Mouse (Mus musculus) intestine, postnatal 0 days (tissue): ENCODE measurements at regions not wholly inside any gene's neighbourhood (a gene's known extent, or its start where the extent isn't known, plus 50 kb on each side); places are given as distances from the start of the nearest gene placed in this dataset.

Experiments
- ATAC-seq: fragments of 200-750 bp; cut with Nextera tagmentation; 2 replicates; pipeline ENCODE4 v1.8.0; 2017; ENCODE audit warnings: mild to moderate bottlenecking, moderate TSS enrichment, moderate library complexity
- H3K27ac ChIP-seq: fragments of 300-500 bp; sonication (generic); 2 replicates; pipeline ENCODE4 v1.5.1; 2014; ENCODE audit warnings: mild to moderate bottlenecking, low read depth, low read length, moderate library complexity
- H3K27me3 ChIP-seq: fragments of 300-500 bp; sonication (generic); replicated peaks from 2 replicates; pipeline ENCODE4 v1.6.1; 2014; ENCODE audit warnings: low read length, mixed read lengths; ENCODE audit not compliant: control insufficient read depth, insufficient read depth
- H3K36me3 ChIP-seq: fragments of 300-500 bp; sonication (generic); 2 replicates; pipeline ENCODE4 v1.6.1; 2014; ENCODE audit warnings: mild to moderate bottlenecking, moderate library complexity; ENCODE audit not compliant: control insufficient read depth, insufficient read depth
- H3K4me1 ChIP-seq: fragments of 300-500 bp; sonication (generic); replicated peaks from 2 replicates; pipeline ENCODE4 v1.6.1; 2014; ENCODE audit warnings: antibody characterized with exemption, low read length, mixed read lengths; ENCODE audit not compliant: control insufficient read depth, insufficient read depth
- H3K4me2 ChIP-seq: fragments of 300-500 bp; sonication (generic); replicated peaks from 2 replicates; pipeline ENCODE4 v1.6.1; 2014; ENCODE audit warnings: low read depth, mild to moderate bottlenecking, moderate library complexity
- H3K4me3 ChIP-seq: fragments of 300-500 bp; sonication (generic); 2 replicates; pipeline ENCODE4 v1.5.1; 2014; ENCODE audit warnings: low read depth, low read length
- H3K9ac ChIP-seq: fragments of 300-500 bp; sonication (generic); 2 replicates; pipeline ENCODE4 v1.6.1; 2014; ENCODE audit warnings: mild to moderate bottlenecking, low read depth, low read length
- H3K9me3 ChIP-seq: fragments of 300-500 bp; sonication (generic); 2 replicates; pipeline ENCODE4 v1.6.1; 2016; ENCODE audit warnings: mixed run types; ENCODE audit not compliant: control insufficient read depth
- CTCF ChIP-seq: sonication (generic); IDR thresholded peaks from 2 replicates; pipeline ENCODE4 v1.5.1; 2016; ENCODE audit warnings: low read depth, mild to moderate bottlenecking, control low read depth, antibody characterized with exemption, moderate library complexity
- WGBS: fragments of 180-500 bp; shearing (Covaris S2); extraction: QIAGEN DNeasy Blood & Tissue Kit; methylation state at CpG from one replicate; pipeline ENCODE4 v1.1.7; 2014; 5-methylcytosine and 5-hydroxymethylcytosine counted together

DNA sequence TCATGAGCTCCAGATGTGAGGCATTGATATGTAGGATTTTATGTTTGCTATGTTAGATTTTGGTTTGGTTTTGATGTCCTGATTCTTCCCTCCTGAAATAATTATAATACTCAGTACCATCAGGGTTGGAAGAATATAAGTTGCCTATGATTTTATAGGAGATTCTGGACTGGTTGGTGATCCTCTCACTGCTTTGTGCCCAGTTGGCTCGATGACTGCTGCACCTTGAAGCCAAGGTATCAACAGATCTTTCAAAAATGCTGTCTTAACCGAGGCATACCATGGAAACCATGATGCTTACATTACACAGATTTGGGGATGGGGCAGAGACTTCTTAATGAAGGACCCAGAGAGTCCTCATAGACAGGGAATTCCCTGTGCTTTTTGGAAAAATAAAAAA, 274.4 kb downstream of the Impad1 start:
- Histone ChIP-seq H3K27ac (no peak overlapping the region), H3K4me1 (no peaks in the 10 kb centered on the region), H3K27me3 (no peaks in the 10 kb centered on the region), H3K9ac (no peak overlapping the region), H3K4me2 (no peak overlapping the region), H3K36me3 (no peaks in the 10 kb centered on the region), H3K9me3 (no peaks in the 10 kb centered on the region), H3K4me3 (no peak overlapping the region)
- no peak for ATAC-seq
- WGBS: 78% methylated on average over 2 of the region's 2 CpGs
- no peak for TF ChIP-seq CTCF

DNA sequence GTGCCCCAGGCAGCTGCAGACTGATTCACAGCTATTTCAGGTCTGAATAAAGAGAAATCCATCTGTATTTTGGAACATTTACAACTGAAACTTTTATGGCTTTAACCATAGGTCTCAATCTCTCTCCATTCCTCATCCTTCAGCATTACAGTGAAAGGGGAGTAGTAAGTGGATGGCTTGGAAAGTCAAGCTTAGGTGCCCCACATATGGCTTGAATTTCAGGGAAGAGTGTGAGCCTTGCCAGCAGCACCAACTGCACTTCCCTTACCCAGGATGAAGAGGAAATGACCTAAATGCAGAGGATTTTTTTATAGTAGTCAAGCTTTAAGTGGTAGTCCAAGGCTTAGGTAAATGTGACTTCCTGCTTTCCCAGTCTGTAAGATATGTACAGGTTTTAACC, 279.8 kb downstream of the Impad1 start:
- no peak overlapping the region for H3K4me3 ChIP-seq
- TF ChIP-seq CTCF: no peak
- H3K36me3 ChIP-seq: no peaks in the 10 kb centered on the region
- no peak for ATAC-seq
- H3K9ac ChIP-seq: no peak overlapping the region
- no peak overlapping the region for H3K27ac ChIP-seq
- H3K9me3 ChIP-seq: no peaks in the 10 kb centered on the region
- no peaks in the 10 kb centered on the region for H3K4me1 ChIP-seq
- no peaks in the 10 kb centered on the region for H3K27me3 ChIP-seq
- H3K4me2 ChIP-seq: no peak overlapping the region

DNA sequence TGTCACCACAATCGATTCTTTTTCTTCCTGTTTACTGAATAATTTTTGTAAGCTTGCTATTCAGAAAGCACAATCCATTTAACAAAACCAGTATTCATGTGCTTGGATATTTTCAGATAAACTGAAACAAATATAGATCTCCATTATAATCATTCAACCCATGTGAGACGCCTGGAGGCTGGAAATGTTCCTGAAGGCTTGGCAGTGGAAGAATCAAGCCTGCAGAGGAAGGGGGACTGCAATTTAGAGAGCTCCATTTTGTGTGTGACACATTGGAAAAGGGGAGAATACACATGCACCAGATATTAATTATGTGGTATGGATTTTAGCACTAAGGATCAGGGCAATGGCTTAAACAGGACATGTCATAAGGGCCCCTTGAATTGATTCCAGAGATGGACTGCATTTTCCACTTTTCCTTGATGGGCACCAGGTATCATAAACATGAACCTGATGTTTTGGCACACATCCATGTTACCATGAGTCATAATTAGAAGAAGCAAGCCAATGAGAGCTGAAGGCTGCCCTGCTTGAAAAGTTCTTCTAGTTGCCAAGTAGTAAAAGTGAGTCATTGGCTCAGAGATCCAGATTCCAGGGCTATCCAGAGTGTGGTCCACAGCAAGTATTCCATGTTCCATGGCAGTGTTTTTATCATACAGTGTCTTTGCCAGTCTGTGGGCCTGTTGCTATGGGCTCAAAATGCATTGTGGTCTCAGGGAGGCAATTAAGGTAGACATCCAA, 282.8 kb downstream of the Impad1 start:
- Histone ChIP-seq H3K27ac (no peak overlapping the region), H3K36me3 (no peaks in the 10 kb centered on the region), H3K9me3 (no peaks in the 10 kb centered on the region), H3K27me3 (no peaks in the 10 kb centered on the region), H3K4me1 (no peaks in the 10 kb centered on the region), H3K9ac (no peak overlapping the region), H3K4me2 (no peak overlapping the region), H3K4me3 (no peak overlapping the region)
- 82% methylated on average over 2 of the region's 2 CpGs for WGBS
- TF ChIP-seq CTCF: no peak
- ATAC-seq: no peak

DNA sequence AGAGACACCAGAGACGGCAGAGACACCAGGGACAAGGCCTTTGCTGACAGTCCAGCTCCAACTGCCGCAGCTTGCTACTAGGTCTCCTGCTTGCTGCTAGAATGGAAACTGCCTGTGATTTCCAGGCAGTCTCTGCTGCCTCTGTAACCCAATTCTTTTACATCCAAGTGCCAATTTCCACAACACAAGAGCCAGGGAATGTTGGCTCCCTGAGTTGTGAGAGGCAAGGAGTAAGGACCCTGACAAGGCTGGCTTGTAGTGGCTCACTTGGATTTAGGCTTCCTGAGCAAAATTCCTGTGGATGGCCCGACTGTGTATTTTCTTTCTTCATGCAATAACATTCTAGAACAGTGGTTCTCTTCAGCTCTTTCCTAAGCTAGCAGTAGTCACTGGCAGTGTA, 283.9 kb downstream of the Impad1 start:
- Histone ChIP-seq H3K36me3 (no peaks in the 10 kb centered on the region), H3K4me1 (no peaks in the 10 kb centered on the region), H3K27ac (no peak overlapping the region), H3K9ac (no peak overlapping the region), H3K27me3 (no peaks in the 10 kb centered on the region), H3K4me3 (no peak overlapping the region), H3K9me3 (no peaks in the 10 kb centered on the region), H3K4me2 (no peak overlapping the region)
- no peak for ATAC-seq
- WGBS: 80% methylated on average over 3 of the region's 3 CpGs
- no peak for TF ChIP-seq CTCF

DNA sequence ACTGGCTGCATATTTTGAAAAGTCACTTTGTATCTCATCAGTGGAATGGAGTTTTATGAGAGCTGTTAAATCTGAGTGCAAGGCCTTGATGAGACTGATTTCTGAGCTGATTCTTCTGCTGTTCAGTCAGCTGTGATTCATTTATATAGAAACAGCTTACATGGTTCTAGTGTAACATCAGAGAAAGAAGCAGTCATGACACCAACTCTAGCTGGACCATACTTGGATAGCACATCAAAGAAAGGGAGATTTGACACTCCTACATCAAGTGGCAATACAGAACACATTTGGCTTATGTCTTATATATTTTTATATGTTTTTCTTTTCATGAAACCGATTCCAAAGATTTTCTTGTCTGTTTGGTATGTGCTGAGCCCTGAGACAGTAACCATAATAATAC, 296.0 kb downstream of the Impad1 start:
- H3K4me3 ChIP-seq: no peak overlapping the region
- H3K4me2 ChIP-seq: no peak overlapping the region
- WGBS: 67% methylated on average over 1 of the region's 1 CpGs
- no peak for TF ChIP-seq CTCF
- no peak for ATAC-seq
- no peak overlapping the region for H3K27ac ChIP-seq
- no peaks in the 10 kb centered on the region for H3K27me3 ChIP-seq
- H3K9me3 ChIP-seq: no peaks in the 10 kb centered on the region
- no peaks in the 10 kb centered on the region for H3K4me1 ChIP-seq
- H3K36me3 ChIP-seq: no peaks in the 10 kb centered on the region
- no peak overlapping the region for H3K9ac ChIP-seq

DNA sequence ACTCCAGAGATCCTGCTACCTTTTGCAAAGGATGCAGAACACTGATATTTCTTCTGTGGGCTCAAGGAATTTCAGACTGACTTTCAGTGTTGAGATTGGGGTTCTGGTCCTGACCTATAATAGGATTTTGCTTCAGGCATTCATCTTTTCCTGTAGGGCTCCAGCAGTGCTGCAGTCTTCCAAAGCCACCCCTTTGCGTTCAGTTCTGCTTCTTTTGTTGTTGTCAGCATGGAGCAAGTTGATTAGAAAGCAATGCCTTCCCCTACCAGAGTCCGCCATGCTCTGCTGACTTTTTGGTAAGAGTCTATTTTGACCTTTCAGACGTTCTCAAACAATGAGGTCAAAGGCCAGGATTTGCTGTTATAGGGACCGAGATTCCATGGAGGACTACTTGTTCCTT, 297.0 kb downstream of the Impad1 start:
- no peak for TF ChIP-seq CTCF
- Histone ChIP-seq H3K9ac (no peak overlapping the region), H3K4me3 (no peak overlapping the region), H3K27ac (no peak overlapping the region), H3K36me3 (no peaks in the 10 kb centered on the region), H3K4me2 (no peak overlapping the region), H3K9me3 (no peaks in the 10 kb centered on the region), H3K27me3 (no peaks in the 10 kb centered on the region), H3K4me1 (no peaks in the 10 kb centered on the region)
- WGBS: 56% methylated on average over 4 of the region's 4 CpGs
- no peak for ATAC-seq
